Mouse (Mus musculus) neural tube, embryonic 12.5 days (tissue): ENCODE results near the gene Nek10. TPM values are rescaled to one million over a fixed set of nuclear protein-coding genes. Genes with fewer than 3 reads are reported as not detected.
"Not testable (repeated sequence)": the region's sequence is repeated elsewhere in the genome, so short reads cannot be mapped to it uniquely, and the experiment has no call there.

Experiments used
- ATAC-seq: fragments of 200-750 bp; cut with Nextera tagmentation; 2 replicates; pipeline ENCODE4 v1.8.0; 2017; ENCODE audit warnings: low read depth, mild to moderate bottlenecking, moderate TSS enrichment, moderate library complexity; ENCODE audit not compliant: low FRiP score
- H3K27ac ChIP-seq: fragments of 300-500 bp; sonication (generic); 2 replicates; pipeline ENCODE4 v1.5.1; 2016
- H3K27me3 ChIP-seq: fragments of 300-500 bp; sonication (generic); replicated peaks from 2 replicates; pipeline ENCODE4 v1.6.1; 2016; ENCODE audit warnings: mild to moderate bottlenecking
- H3K36me3 ChIP-seq: fragments of 300-500 bp; sonication (generic); 2 replicates; pipeline ENCODE4 v1.6.1; 2016; ENCODE audit warnings: mild to moderate bottlenecking
- H3K4me1 ChIP-seq: fragments of 300-500 bp; sonication (generic); 2 replicates; pipeline ENCODE4 v1.6.1; 2016
- H3K4me2 ChIP-seq: fragments of 300-500 bp; sonication (generic); replicated peaks from 2 replicates; pipeline ENCODE4 v1.6.1; 2016; ENCODE audit warnings: mild to moderate bottlenecking
- H3K4me3 ChIP-seq: fragments of 300-500 bp; sonication (generic); 2 replicates; pipeline ENCODE4 v1.5.1; 2016
- H3K9ac ChIP-seq: fragments of 300-500 bp; sonication (generic); 2 replicates; pipeline ENCODE4 v1.6.1; 2016; ENCODE audit warnings: mild to moderate bottlenecking
- H3K9me3 ChIP-seq: fragments of 300-500 bp; sonication (generic); 2 replicates; pipeline ENCODE4 v1.6.1; 2016; ENCODE audit warnings: mild to moderate bottlenecking
- WGBS: fragments of 180-500 bp; shearing (Covaris S2); methylation state at CpG from one replicate; pipeline ENCODE4 v1.1.7; 2016; 5-methylcytosine and 5-hydroxymethylcytosine counted together
- polyA plus RNA-seq: library from polyadenylated mRNA; unstranded; fragments of >200 nt; fragmentation: Nextera tagmentation; extraction: Ambion mirVana; gene quantifications from 2 replicates; pipeline ENCODE4 v1.2.1, GENCODE M21; 2016

Nek10 gene
- not detected in 2 replicates for polyA plus RNA-seq

GRCm38 (mm10) chr14:14803115-14803514 is at the start of gene Nek10:
Nek10 (plus strand) TSS chr14:14803415.
- 71% methylated on average over 2 of the region's 2 CpGs for WGBS
- H3K36me3 ChIP-seq: peaks cover 14% of the 10 kb centered on the region
- H3K4me1 ChIP-seq, ATAC-seq, H3K9ac ChIP-seq, H3K27ac ChIP-seq, H3K4me3 ChIP-seq, H3K4me2 ChIP-seq, H3K27me3 ChIP-seq, H3K9me3 ChIP-seq: not testable (repeated sequence)

DNA sequence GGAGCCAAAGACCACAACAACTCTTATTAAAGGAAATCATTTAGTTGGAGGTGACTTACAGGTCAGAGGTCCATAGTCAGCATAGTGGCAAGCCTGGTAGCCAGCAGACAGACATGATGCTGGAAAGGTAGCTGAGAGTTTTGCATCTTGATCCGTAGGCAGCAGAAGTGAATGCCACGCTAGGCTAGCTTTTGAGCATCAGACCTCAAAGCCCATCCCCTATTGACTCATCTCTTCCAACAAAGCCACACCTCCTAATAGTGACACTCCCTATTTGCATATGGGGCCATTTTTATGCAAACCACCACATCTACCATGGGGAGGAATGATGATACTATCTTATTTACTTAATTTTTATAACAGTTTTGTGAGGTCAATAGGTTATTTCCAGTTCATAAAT is 22.0 kb upstream of the Nek10 start:
- Histone ChIP-seq H3K27me3 (no peaks in the 10 kb centered on the region), H3K4me1 (no peaks in the 10 kb centered on the region), H3K4me3 (no peak overlapping the region), H3K9me3 (no peaks in the 10 kb centered on the region), H3K4me2 (no peak overlapping the region), H3K36me3 (peaks cover 51% of the 10 kb centered on the region), H3K9ac (no peak overlapping the region), H3K27ac (no peak overlapping the region)
- no peak for ATAC-seq
- 97% methylated on average over 2 of the region's 2 CpGs for WGBS

DNA sequence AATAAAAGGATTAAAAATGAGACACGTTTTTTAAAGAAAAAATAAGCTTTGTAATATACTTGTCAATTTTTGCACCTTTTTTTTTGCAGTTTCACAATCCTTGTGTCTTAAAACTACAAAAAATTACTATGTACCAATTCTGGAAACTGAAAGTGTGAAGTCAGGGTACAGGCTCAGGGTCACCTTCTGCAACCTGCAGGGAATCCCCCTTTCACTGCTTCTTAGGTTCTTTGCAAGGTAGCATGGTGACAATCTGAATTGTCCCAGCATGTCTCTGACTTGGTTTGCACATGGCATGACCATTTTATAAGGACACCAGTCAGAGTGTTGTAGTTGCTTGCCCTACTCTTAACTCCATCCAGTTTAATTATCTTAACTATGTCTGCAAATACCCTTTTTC is 19.0 kb upstream of the Nek10 start:
- ATAC-seq: no peak
- Histone ChIP-seq H3K36me3 (peaks cover 38% of the 10 kb centered on the region), H3K4me2 (no peak overlapping the region), H3K27ac (no peak overlapping the region), H3K4me3 (no peak overlapping the region), H3K4me1 (no peaks in the 10 kb centered on the region), H3K9me3 (no peaks in the 10 kb centered on the region), H3K9ac (no peak overlapping the region), H3K27me3 (no peaks in the 10 kb centered on the region)
- 92% methylated on average over 1 of the region's 1 CpGs for WGBS

DNA sequence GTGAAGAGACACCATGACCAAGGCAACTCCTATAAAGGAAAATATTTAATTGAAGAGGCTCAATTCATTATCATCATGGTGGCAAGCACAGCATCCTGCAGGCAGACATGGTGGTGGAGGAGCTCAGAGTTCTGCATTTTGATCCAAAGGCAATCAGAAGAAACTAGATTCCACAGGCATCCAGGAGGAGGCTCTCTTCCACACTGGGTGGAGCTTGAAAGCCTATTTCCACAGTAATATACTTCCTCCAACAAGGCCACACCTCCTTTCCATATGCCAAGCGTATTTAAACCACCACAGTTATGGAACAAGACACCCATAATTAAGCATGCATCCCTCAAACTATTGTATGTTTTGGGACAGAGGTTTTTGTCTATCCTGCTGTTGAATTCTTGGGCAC is 16.2 kb upstream of the Nek10 start:
- Histone ChIP-seq H3K36me3 (peaks cover 29% of the 10 kb centered on the region), H3K9ac (no peak overlapping the region), H3K27ac (no peak overlapping the region), H3K4me2 (no peak overlapping the region), H3K4me3 (no peak overlapping the region), H3K4me1 (no peaks in the 10 kb centered on the region), H3K9me3 (no peaks in the 10 kb centered on the region), H3K27me3 (no peaks in the 10 kb centered on the region)
- ATAC-seq: no peak
- 89% methylated on average over 1 of the region's 1 CpGs for WGBS

DNA sequence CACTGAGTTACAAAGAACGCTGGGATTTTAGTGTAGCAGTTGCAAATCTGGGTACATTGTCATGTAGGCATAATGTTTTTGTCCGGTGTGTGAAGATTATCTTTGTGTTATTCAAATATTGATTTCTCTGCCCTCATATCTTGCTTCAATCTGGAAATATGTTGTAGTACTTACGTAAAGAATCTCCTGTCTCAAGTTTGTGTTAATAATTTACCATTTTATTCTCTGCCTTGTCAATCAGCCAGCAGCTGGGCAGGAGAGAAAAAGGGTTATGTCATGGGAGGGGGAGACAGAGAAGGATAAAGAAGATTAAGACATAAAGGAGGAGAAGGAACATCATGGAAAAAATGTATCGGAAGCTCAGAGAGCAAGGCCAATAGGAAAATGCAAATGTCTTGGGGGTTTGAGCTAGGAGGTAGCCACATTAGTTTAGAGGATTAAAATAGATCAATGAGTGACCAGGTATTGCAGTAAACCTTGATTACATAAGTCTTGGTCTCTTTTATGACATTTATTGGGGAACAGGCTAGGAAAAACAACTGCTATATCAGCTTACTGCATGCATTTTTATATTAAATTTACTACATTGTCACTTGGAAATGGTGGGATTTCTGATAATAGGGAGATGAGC is 13.3 kb upstream of the Nek10 start:
- 95% methylated on average over 4 of the region's 4 CpGs for WGBS
- no peak overlapping the region for H3K4me3 ChIP-seq
- no peaks in the 10 kb centered on the region for H3K27me3 ChIP-seq
- H3K27ac ChIP-seq: no peak overlapping the region
- H3K36me3 ChIP-seq: peaks cover 25% of the 10 kb centered on the region
- ATAC-seq: no peak
- no peak overlapping the region for H3K9ac ChIP-seq
- H3K4me2 ChIP-seq: no peak overlapping the region
- no peaks in the 10 kb centered on the region for H3K9me3 ChIP-seq
- H3K4me1 ChIP-seq: no peaks in the 10 kb centered on the region

DNA sequence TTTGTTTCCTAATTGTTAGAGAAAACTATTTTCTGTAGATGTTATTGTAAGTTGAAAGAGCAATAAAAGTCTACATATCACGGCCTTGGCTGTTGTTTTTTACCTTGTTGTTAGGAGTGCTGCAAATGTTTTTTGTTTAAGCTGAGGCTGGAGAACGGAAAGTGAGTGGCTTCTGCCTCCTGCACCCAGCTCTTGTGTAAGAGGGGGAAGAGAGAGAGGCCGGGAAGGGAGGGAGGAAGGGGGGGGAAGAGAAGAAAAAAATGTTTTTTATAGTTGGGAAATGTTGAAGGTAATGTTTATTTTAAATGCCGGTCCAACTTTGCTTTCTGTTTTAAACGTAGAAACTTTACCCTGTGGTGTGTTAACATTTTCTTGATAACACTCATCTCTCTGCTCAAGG is 3.4 kb upstream of the Nek10 start:
- no peak for ATAC-seq
- Histone ChIP-seq H3K9ac (no peak overlapping the region), H3K4me3 (no peak overlapping the region), H3K27ac (no peak overlapping the region), H3K4me2 (no peak overlapping the region), H3K4me1 (no peaks in the 10 kb centered on the region), H3K27me3 (no peaks in the 10 kb centered on the region), H3K36me3 (peaks cover 17% of the 10 kb centered on the region), H3K9me3 (no peaks in the 10 kb centered on the region)
- 89% methylated on average over 5 of the region's 5 CpGs for WGBS

- no peak overlapping the region for H3K9ac ChIP-seq
- no peaks in the 10 kb centered on the region for H3K9me3 ChIP-seq
- H3K4me2 ChIP-seq: no peak overlapping the region
- H3K27ac ChIP-seq: no peak overlapping the region
- ATAC-seq: no peak
- 91% methylated on average over 4 of the region's 4 CpGs for WGBS
- no peaks in the 10 kb centered on the region for H3K4me1 ChIP-seq
- H3K4me3 ChIP-seq: no peak overlapping the region
- peaks cover 17% of the 10 kb centered on the region for H3K36me3 ChIP-seq
- H3K27me3 ChIP-seq: no peaks in the 10 kb centered on the region
These were observed 2.9 kb upstream of the Nek10 start for GRCm38 (mm10) chr14:14800332-14800731.

- no peaks in the 10 kb centered on the region for H3K9me3 ChIP-seq
- H3K27me3 ChIP-seq: no peaks in the 10 kb centered on the region
- peaks cover 17% of the 10 kb centered on the region for H3K36me3 ChIP-seq
- H3K4me2 ChIP-seq: no peak overlapping the region
- no peak overlapping the region for H3K27ac ChIP-seq
- no peak for ATAC-seq
- H3K9ac ChIP-seq: no peak overlapping the region
- no peaks in the 10 kb centered on the region for H3K4me1 ChIP-seq
- H3K4me3 ChIP-seq: no peak overlapping the region
- 96% methylated on average over 3 of the region's 3 CpGs for WGBS
These were observed 2.4 kb upstream of the Nek10 start for GRCm38 (mm10) chr14:14800810-14801209.

DNA sequence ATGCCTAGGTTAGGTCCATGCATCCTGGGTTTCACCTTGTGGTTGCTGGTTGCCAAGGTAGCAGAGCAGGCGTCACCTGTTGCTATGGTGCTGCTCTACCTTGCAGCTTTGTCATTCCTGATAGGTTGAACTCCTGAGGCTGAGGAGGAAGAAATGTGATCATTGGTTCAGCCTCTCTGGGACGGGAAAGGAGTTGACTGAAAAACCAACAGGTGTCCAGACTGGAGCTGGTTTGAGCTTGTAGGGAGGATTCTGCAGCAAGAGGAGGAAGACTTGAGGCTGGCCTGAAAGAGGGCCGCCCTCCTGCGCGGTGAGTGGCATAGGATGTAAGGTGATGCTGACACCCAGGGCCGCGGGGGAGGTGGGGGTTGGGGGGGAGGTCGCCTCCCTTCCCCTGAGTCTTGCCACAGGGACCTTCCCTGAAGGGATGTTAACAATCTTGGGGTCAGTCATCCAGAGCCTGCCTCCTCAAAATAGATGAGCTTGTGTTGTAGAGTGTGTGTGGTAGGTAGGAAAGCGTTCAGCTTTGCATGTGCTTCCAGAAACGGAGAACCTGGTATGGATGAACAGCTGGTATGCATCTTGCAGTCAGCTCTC is 804 bp downstream of the Nek10 start:
- H3K4me1 ChIP-seq: no peaks in the 10 kb centered on the region
- no peaks in the 10 kb centered on the region for H3K9me3 ChIP-seq
- 19% methylated on average over 10 of the region's 10 CpGs for WGBS
- peak; percentile 64; the same call in 1 of the 2 replicates for ATAC-seq
- H3K4me3 ChIP-seq: no peak overlapping the region
- peaks cover 12% of the 10 kb centered on the region for H3K36me3 ChIP-seq
- no peak overlapping the region for H3K4me2 ChIP-seq
- H3K27ac ChIP-seq: no peak overlapping the region
- H3K27me3 ChIP-seq: no peaks in the 10 kb centered on the region
- no peak overlapping the region for H3K9ac ChIP-seq

DNA sequence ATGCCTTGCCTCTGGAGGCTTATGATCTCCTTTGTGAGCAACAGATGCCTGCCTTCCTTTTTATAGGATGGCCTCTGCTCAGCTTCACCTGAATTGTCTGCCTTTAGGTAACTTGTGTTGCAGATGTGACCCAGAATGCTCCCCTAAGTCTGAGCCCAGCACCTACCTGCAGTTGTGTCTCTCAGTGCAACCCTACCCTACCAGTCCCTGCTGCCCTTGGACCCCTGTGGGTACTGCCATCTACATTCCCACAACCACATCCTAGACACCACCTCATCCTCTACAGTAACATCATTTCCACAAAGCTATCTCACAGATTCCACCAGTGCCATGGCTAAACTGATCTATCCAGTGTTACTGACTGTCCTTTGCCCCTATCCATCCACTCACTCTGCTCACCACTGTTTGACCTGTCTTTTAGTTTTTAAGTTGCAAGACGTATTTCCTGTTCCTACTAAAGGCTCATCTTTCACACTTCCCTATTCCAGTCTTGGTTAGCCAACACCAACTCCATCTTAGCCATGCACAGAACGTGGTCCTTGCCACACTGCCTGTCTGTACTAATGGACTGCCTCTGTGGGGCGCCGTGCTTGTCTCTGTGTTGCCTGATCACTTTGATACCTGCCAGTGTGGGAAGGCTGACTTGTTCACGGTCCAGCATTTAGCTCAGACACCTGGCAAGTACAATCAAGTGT is 1.4 kb downstream of the Nek10 start:
- H3K9me3 ChIP-seq: no peaks in the 10 kb centered on the region
- no peak overlapping the region for H3K27ac ChIP-seq
- ATAC-seq: peak; percentile 38
- H3K27me3 ChIP-seq: no peaks in the 10 kb centered on the region
- H3K4me1 ChIP-seq: no peaks in the 10 kb centered on the region
- peaks cover 12% of the 10 kb centered on the region for H3K36me3 ChIP-seq
- H3K9ac ChIP-seq: no peak overlapping the region
- H3K4me2 ChIP-seq: no peak overlapping the region
- H3K4me3 ChIP-seq: no peak overlapping the region
- 69% methylated on average over 5 of the region's 5 CpGs for WGBS

- 83% methylated on average over 12 of the region's 12 CpGs for WGBS
- ATAC-seq: no peak
These were observed 29.5 kb downstream of the Nek10 start for GRCm38 (mm10) chr14:14832520-14833240.

GRCm38 (mm10) chr14:14833498-14833897 is 30.3 kb downstream of the Nek10 start:
- Histone ChIP-seq H3K36me3 (no peaks in the 10 kb centered on the region), H3K4me3 (no peak overlapping the region), H3K27me3 (no peaks in the 10 kb centered on the region), H3K27ac (no peak overlapping the region), H3K4me1 (no peaks in the 10 kb centered on the region), H3K4me2 (no peak overlapping the region), H3K9ac (no peak overlapping the region), H3K9me3 (no peaks in the 10 kb centered on the region)
- 79% methylated on average over 1 of the region's 1 CpGs for WGBS
- ATAC-seq: no peak

More at GRCm38 (mm10) chr14:14832520-14833240, 29.5 kb downstream of the Nek10 start:
- Histone ChIP-seq H3K4me3 (no peak overlapping the region), H3K4me2 (no peak overlapping the region), H3K9ac (no peak overlapping the region), H3K27ac (no peak overlapping the region), H3K36me3 (no peaks in the 10 kb centered on the region), H3K27me3 (no peaks in the 10 kb centered on the region), H3K4me1 (no peaks in the 10 kb centered on the region), H3K9me3 (no peaks in the 10 kb centered on the region)
